Mouse (Mus musculus) layer of hippocampus, adult 9-10 months (tissue): ENCODE data around the gene Fars2.
"Not testable (repeated sequence)": the region's sequence is repeated elsewhere in the genome, so short reads cannot be mapped to it uniquely, and the experiment has no call there.

Experiments
- DNase-seq: peaks from one replicate; pipeline ENCODE4 v3.0.0; 2022; ENCODE audit warnings: low spot score

Gene Fars2

GRCm38 (mm10) chr13:36367712-36368491 lies 250.7 kb downstream of the Fars2 start:
- DNase-seq = no peak

DNA sequence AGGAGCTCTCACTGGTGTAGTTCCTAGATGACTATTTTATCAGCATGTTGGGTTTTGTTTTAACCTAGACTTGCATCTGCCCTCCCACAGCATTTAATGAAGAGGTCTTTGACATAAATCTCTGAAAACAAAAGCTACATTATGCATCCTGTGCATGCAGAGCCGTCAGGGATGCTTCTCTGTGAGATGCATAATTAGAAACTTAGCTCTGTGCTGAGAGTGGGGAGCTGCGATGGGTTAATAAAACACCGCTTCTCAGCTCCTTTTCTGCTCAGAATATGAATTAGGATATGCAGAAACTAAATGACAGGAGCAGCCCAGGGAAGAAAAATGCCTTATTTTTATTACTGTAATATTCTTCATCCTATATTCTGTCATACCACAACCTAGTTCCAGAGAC lies 251.6 kb downstream of the Fars2 start:
- no peak for DNase-seq

DNA sequence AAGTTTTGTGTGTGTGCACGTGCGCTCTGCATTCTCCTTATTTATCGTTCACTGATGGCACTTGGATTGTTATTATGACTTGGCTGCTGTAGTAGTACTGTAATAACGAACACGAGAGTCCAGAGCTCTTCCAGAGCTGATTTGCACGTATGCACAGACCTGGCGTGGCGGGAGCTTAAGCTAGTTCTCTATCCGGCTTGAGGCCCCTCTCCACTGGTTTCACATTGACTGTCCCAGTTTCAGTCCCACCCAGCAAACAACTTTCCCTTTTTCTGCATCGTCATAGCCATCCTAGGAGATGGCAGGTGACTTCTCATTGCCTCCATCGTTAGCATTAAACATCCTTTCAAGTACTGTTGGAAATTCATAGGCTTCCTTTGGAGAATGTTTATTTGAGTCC lies 252.2 kb downstream of the Fars2 start:
- DNase-seq = no peak

- DNase-seq = no peak
These were observed 266.0 kb downstream of the Fars2 start for GRCm38 (mm10) chr13:36383236-36383635.

DNA sequence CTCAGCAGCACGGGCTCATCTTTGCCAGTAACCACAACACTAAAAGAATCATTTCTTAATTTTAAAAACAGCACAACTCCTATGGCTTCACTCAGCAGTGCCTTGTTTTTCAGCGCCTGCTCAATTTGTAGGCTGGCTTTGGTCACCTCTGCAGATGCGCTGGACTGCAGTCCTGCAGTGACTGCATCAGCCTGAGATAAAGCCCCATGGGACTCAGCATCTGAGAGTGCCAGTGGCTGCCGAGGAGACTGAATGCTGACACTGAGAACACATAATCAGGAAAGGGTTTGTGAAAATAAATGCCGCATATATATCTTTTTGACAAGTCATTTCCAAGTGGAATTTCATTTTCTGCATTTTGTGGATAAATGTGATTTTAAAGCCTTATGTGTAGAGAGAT lies 268.9 kb downstream of the Fars2 start:
- no peak for DNase-seq

DNA sequence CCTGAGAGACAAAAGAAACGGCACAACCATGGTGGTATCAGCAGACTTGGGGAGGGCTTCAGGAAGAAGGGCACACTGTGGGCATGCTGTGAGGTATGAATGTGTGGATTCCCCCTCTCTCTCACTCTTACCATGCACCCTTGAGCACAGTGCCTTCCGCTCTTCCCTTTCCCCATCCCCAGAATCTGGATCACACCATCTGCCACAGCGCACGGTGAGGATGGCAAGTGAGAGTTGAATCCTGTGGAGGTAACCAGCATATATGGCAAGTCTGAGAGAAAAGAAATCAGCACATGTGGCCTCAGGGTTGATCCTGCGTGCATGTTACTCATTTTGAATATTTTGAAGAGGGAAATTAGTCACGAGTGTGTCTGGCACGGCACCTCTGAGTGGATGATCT lies 274.7 kb downstream of the Fars2 start:
- no peak for DNase-seq

DNA sequence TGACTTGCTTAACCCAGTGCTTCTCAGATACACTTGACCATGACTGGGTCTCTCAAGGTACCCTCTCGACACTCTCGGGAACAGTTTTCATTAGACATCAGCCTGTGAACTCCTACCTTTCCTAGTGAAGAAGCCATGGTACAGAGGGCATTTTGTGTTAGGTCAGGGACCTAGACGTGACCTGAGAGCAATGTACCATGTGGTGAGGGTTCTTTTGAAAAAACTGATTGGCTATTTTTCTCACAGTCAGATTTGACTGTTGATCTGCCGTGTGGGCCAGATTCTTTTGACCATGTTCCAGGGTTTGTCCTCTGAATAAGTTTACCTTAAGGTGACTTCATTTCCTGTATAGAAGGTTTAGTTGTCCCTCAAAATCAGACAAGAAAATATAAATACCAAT lies 275.5 kb downstream of the Fars2 start:
- no peak for DNase-seq

DNA sequence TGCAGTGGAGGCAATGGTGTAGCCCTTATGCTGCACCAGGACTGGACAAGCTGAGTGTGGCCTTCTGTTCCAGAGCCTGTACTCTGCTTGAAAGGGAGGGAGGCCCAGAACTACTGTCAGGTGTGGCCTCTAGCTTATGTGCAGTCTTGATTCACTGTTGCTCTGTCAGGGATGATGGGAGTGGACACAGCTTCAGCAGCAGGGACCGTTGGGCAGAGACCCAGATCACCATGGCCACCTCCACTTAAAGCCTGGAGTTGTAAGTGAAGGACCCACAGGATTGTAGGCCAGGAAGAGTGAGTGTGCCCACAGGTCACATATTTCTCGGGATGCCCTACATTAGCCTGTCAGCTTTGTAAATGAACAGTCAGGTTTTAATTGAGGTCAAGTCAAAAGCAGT lies 283.8 kb downstream of the Fars2 start:
- no peak for DNase-seq

- DNase-seq = no peak
These were observed 296.1 kb downstream of the Fars2 start for GRCm38 (mm10) chr13:36413276-36413675.

- no peak for DNase-seq
These were observed 298.0 kb downstream of the Fars2 start for GRCm38 (mm10) chr13:36415176-36415575.

DNA sequence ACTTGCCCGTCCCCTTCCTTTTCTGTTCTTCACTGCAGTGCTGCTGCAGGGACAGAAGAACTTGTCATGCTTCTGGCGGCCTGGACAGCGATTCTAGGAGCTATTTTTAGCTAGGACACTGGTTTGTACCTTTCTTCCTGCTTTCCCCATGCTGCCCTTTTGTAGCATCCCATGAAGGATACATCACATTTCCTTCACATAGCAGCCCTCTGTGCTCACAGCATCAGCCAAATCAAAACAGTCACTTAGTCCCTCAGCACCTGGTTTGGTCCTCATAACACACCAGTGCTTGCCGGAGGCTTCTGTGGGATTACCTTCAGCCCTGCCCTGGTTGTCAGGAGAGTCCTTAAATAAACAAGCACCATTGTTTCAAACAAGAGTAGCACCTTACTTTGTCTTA lies 299.3 kb downstream of the Fars2 start:
- no peak for DNase-seq

DNA sequence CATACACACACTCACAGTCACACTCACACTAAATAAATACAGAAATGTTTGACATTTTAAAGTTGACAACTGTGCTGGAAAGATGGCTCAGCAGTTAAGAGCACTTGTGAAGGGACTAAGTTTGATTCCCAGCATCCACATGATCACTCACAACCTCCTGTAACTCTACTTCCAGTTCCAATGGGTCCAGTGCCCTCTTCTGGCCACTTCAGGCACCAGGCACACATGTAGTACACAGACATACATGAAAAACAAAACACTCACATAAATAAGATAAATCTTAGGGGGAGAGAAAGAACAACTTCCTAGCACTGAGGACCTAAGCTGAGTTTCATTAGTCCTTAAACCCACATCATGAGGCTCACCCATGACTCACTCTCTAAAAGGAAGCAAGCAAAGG lies 302.1 kb downstream of the Fars2 start:
- no peak for DNase-seq

- no peak for DNase-seq
These were observed 305.2 kb downstream of the Fars2 start for GRCm38 (mm10) chr13:36422446-36422845.

DNA sequence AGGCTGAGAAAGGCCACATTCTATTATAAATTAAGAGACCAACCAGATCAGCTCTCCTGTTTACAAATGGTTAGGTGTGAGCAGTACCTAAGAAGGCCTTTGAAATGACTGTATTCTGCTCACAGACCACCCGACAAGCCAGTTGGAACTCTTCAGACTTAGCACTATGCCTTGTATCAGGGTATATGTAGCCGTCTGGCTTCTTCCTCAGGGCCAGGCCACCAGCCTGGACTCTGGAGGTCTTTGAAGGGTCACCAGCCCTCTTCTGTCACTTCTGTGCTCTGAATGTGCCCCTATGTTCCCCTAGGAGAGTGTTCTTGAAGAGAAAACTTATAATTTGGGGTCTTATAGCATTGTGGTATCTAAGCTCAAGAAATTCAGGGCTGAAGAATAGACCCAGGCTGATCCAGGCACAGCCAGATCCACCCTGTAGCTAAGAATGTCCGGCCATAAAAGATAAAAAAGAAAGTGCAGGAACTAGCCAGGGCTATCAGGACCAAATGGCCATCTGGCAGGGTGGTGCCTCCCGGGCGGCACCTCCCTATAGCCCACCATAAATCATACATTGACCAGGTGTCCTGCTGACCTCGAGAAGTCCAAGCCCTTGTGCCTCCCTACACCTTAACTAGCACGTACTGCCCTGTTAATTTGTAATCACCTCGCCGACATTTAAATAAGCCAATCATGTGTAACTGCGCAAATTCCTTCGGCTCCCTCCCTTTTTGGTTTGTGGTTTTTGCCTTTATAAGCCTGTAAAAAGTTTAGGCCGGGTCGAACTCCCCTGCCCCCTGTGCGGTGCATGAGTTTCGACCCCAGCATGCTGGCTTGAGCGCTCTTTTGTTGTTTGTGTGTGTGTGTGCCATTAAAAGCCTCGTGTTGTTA lies 308.9 kb downstream of the Fars2 start:
- not testable (repeated sequence) for DNase-seq

DNA sequence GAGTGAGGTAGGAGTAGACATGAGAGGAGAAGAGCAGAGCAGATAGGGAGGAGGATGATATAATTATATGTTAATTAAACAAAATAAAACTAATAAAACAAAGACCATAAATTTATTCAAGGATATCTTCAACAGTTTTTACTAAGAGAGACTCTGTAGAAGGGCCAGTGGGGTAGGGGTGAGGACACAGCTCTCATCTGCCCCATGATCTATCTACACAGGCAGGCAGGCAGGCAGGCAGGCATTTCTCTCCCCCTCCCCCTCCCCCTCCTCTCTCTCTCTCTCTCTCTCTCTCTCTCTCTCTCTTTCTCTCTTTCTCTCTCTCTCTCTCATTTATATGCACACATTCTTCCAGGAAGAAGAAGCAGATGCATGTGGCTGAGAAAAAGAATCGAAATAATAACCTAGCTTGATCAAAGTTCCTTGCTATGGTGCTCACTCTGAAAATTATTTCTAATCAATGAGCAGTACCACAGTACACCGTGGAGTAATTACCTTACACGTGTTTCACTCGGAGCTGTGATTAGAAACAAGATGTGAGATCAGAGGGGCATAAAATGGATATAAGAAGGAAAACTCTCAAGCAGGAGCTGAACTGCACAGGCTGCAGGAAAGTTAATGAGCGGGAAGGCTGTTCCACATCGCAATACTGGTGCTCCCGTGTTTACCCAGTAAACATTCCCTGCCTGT lies 312.4 kb downstream of the Fars2 start:
- DNase-seq = no peak

GRCm38 (mm10) chr13:36430420-36431114 lies 313.4 kb downstream of the Fars2 start:
- DNase-seq = no peak

DNA sequence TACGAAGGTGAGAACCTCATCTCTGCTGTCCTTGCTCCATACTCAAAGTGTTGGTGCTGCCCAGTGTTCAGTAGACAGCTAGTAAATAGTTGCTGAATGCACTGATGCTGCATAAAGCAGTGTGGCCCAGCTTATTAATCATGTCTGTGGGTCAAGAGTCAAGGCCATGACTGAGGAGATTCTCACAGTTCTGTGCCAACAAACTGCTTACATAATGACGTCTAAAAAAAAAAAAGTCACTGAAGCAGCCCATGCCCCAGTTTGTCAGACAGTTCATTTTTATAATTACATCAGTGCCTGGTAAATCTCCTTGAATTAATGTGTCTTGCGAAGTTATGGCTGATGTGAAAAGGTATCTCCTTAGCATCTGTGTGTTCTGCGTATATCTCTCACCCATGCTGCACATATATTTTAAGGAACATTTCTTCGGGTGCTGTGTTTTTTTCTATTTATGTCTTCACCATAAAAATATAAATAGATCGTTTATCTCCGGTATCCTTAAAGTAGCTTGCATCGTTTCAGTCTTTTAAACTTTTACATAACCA lies 314.8 kb downstream of the Fars2 start:
- DNase-seq = no peak

- DNase-seq = no peak
These were observed 327.7 kb downstream of the Fars2 start for GRCm38 (mm10) chr13:36444748-36445423.

DNA sequence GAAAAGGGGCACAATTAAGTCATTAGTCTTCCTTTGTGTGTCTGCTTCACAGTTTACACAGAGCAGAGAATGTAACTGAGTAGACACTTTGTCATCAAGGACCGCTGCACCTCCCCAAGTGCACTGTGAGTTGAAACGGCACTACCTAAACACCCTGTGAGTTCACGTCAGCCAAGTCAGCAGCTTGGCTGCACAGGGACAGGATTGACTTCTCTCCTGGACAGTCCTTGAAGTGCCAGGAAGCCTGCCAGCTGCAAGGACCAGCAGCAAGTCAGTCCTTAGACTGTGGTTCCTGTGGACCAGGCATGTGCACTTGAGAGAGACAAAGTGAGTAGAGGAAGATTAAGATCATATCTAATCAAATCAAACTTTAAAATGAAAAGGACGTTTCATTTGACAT lies 330.7 kb downstream of the Fars2 start:
- no peak for DNase-seq

- no peak for DNase-seq
These were observed 331.4 kb downstream of the Fars2 start for GRCm38 (mm10) chr13:36448565-36448964.

- no peak for DNase-seq
These were observed 334.2 kb downstream of the Fars2 start for GRCm38 (mm10) chr13:36451437-36451836.
